In genomic region chrX:134550903-134551302, GRCm38 (mm10) we compare ENCODE assay signal across 9 mouse cellular contexts. TPM values are rescaled to one million over a fixed set of nuclear protein-coding genes. Genes with fewer than 3 reads are reported as not detected.
DNase-seq lines count a peak whose midpoint lies in the region.
"Had no signal": no experiment of that assay in that cellular context is flagged by ENCODE, and none has a peak within 500 bp of the region (broad histone marks: within the 10 kb centered on the region; RNA-seq: fewer than 3 reads in every experiment).

No protein-coding gene starts in this region.

- H3K36me3 ChIP-seq in splenic B cell, adult 2 months (ENCODE audit: control insufficient read depth, insufficient read depth, low read length, poor library complexity, severe bottlenecking) = peaks cover 11% of the 10 kb centered on the region; the same call in 1 of the 2 replicates
- H3K36me3 ChIP-seq: limb, embryonic 13.5 days had no signal

- peak; percentile 9 for DNase-seq in adrenal gland, postnatal 10 days
- no peak for DNase-seq in adrenal gland, postnatal 4 days (ENCODE audit: low spot score in 2 of 2)
- peak; percentile 31 to 38 for DNase-seq in left cerebral cortex, postnatal 25 days (ENCODE audit: low spot score in 2 of 2)
- no peak for DNase-seq in left cerebral cortex, postnatal 4 days
- peak; percentile 65 for DNase-seq in MN1 (ENCODE audit: low spot score)
- DNase-seq in embryo, embryonic 11 days = peak; percentile 71
- peak; percentile 4 to 20 for DNase-seq in layer of hippocampus, postnatal 10 days (ENCODE audit: low spot score in 2 of 2)
- DNase-seq in splenic B cell, adult 2 months (ENCODE audit: low read depth, low spot score) = peak; percentile 73

- no peaks in the 10 kb centered on the region for H3K27me3 ChIP-seq in splenic B cell, adult 2 months (ENCODE audit: control insufficient read depth, insufficient read depth, low read length, poor library complexity, severe bottlenecking)
- H3K27me3 ChIP-seq: limb, embryonic 13.5 days had no signal

- intact Hi-C loops in left cerebral cortex, postnatal 25 days (cut with DNase I) = no loop called here
- intact Hi-C loops in left cerebral cortex, postnatal 4 days (cut with DNase I) = no loop called here

RNA-seq across cellular contexts. Expression of gene Timm8a1, which starts 9.2 kb away (rescaled TPM):
- total RNA-seq in adrenal gland, postnatal 10 days (2021) = 10 to 100 TPM; 52.9 to 58.0 TPM
- 10 to 100 TPM; 42.1 to 47.1 TPM for total RNA-seq in adrenal gland, postnatal 4 days (2021)
- 10 to 100 TPM; 17.6 to 22.3 TPM for total RNA-seq in left cerebral cortex, postnatal 25 days (2021)
- total RNA-seq in left cerebral cortex, postnatal 4 days (2021) = 10 to 100 TPM; 17.4 to 22.7 TPM
- total RNA-seq in layer of hippocampus, postnatal 10 days (2021) = 10 to 100 TPM; 24.4 to 27.8 TPM

RNA-seq across cellular contexts. Expression of gene Btk, which starts 32.5 kb away (rescaled TPM):
- total RNA-seq in adrenal gland, postnatal 10 days (2021) = 1 to 10 TPM; 2.5 to 3.3 TPM
- total RNA-seq in adrenal gland, postnatal 4 days (2021) = 1 to 10 TPM; 1.6 to 2.1 TPM
- 1 to 10 TPM; 1.0 to 1.2 TPM for total RNA-seq in left cerebral cortex, postnatal 25 days (2021)
- total RNA-seq in left cerebral cortex, postnatal 4 days (2021) = under 1 TPM; 0.40 to 0.89 TPM
- 1 to 10 TPM; 1.3 to 1.5 TPM for total RNA-seq in layer of hippocampus, postnatal 10 days (2021)

RNA-seq across cellular contexts. Expression of gene Rpl36a, which starts 34.6 kb away (rescaled TPM):
- total RNA-seq in adrenal gland, postnatal 10 days (2021) = 100 to 1,000 TPM; 336 to 341 TPM
- 100 to 1,000 TPM; 362 to 397 TPM for total RNA-seq in adrenal gland, postnatal 4 days (2021)
- 100 to 1,000 TPM; 115 to 132 TPM for total RNA-seq in left cerebral cortex, postnatal 25 days (2021)
- total RNA-seq in left cerebral cortex, postnatal 4 days (2021) = 100 to 1,000 TPM; 215 to 223 TPM
- total RNA-seq in layer of hippocampus, postnatal 10 days (2021) = 100 to 1,000 TPM; 211 to 227 TPM

RNA-seq across cellular contexts. Expression of gene Gla, which starts 50.0 kb away (rescaled TPM):
- total RNA-seq in adrenal gland, postnatal 10 days (2021) = 1 to 10 TPM; 5.4 to 5.8 TPM
- 1 to 10 TPM; 7.8 to 7.9 TPM for total RNA-seq in adrenal gland, postnatal 4 days (2021)
- 10 to 100 TPM; 10.4 to 10.5 TPM for total RNA-seq in left cerebral cortex, postnatal 25 days (2021)
- 1 to 10 TPM; 5.6 to 6.7 TPM for total RNA-seq in left cerebral cortex, postnatal 4 days (2021)
- total RNA-seq in layer of hippocampus, postnatal 10 days (2021) = 1 to 10 TPM; 6.9 to 7.8 TPM

RNA-seq across cellular contexts. Expression of gene Hnrnph2, which starts 50.1 kb away (rescaled TPM):
- 10 to 100 TPM; 83.6 to 83.9 TPM for total RNA-seq in adrenal gland, postnatal 10 days (2021)
- total RNA-seq in adrenal gland, postnatal 4 days (2021) = 100 to 1,000 TPM in 1 of 2 experiments, 10 to 100 TPM in 1; 95.1 to 102 TPM
- 100 to 1,000 TPM; 153 to 166 TPM for total RNA-seq in left cerebral cortex, postnatal 25 days (2021)
- total RNA-seq in left cerebral cortex, postnatal 4 days (2021) = 100 to 1,000 TPM; 111 to 112 TPM
- 100 to 1,000 TPM; 128 to 133 TPM for total RNA-seq in layer of hippocampus, postnatal 10 days (2021)

Comparison
In these comparisons a context has a peak if more than half of its experiments do, and no peak if none do; other contexts are left out.
1. DNase-seq: peak in adrenal gland, postnatal 10 days (single experiment), left cerebral cortex, postnatal 25 days (2 of 2), MN1 (single experiment), embryo, embryonic 11 days (single experiment), layer of hippocampus, postnatal 10 days (2 of 2) and splenic B cell, adult 2 months (single experiment); none in adrenal gland, postnatal 4 days (0 of 2) and left cerebral cortex, postnatal 4 days (single experiment).